ENCODE assay signal across 9 mouse cellular contexts in the genomic region with DNA sequence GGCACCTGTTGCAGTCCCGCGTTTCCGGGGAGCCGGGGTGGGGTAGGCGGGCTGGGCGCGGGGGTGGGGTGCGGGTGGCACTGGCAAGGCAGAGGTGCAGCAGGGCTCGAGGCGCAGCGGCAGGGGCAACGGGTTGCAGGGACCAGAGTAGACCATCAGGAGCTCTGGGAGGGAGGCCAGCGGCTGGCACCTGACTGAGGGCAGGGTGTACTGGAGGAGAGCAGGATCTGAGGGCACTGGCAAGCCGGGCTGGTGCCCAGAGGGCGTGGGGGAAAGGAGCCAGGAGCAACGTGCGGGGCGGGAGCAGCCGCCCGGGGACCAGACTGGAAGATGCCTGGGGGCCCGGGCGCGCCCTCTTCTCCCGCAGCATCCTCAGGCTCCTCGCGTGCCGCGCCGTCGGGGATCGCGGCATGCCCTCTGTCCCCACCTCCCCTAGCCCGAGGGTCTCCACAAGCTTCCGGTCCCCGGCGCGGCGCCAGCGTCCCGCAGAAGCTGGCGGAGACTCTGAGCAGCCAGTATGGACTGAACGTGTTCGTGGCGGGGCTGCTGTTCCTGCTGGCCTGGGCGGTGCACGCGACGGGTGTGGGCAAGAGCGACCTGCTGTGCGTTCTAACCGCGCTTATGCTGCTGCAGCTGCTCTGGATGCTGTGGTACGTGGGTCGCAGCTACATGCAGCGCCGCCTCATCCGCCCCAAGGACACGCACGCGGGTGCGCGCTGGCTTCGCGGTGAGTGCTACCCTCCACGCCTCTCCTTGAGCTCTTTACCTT. TPM values are rescaled to one million over a fixed set of nuclear protein-coding genes. Genes with fewer than 3 reads are reported as not detected.
A peak's percentile ranks its signal among the peaks of the same experiment; 100 is the strongest.
DNase-seq lines count a peak whose midpoint lies in the region; ATAC-seq and TF ChIP-seq lines count a peak whose summit lies in the region.
"Had no signal": no experiment of that assay in that cellular context is flagged by ENCODE, and none has a peak within 500 bp of the region (broad histone marks: within the 10 kb centered on the region; RNA-seq: fewer than 3 reads in every experiment).

No protein-coding gene starts in this region.

- DNase-seq in heart, postnatal 25 days (ENCODE audit: low spot score) = no peak
- peak; percentile 11 for DNase-seq in brain, adult 2 months (ENCODE audit: low read depth, low spot score)
- DNase-seq in forebrain, postnatal 0 days = peak; percentile 17
- no peak for DNase-seq in frontal cortex, postnatal 36 days (ENCODE audit: low spot score in 2 of 2)
- DNase-seq in ovary, postnatal 10 days (ENCODE audit: low spot score) = no peak
- no peak for DNase-seq in cerebellum, postnatal 25 days

- TF ChIP-seq CTCF in forebrain, postnatal 0 days (IDR thresholded peaks at IDR 0.05; ENCODE audit: low read depth) = no peak

- H3K27ac ChIP-seq in heart, embryonic 15.5 days = no peak overlapping the region
- H3K27ac ChIP-seq in forebrain, postnatal 0 days (ENCODE audit: low read depth, low read length) = no peak overlapping the region
- no peak overlapping the region for H3K27ac ChIP-seq in midbrain, embryonic 15.5 days

- H3K4me3 ChIP-seq in heart, embryonic 15.5 days = peak overlapping the region; percentile 33
- peak overlapping the region; percentile 26 for H3K4me3 ChIP-seq in forebrain, postnatal 0 days (ENCODE audit: low read depth, low read length)
- H3K4me3 ChIP-seq in midbrain, embryonic 15.5 days = peak overlapping the region; percentile 38

- H3K36me3 ChIP-seq in heart, embryonic 15.5 days = no peaks in the 10 kb centered on the region
- H3K36me3 ChIP-seq in forebrain, postnatal 0 days (ENCODE audit: insufficient read depth) = no peaks in the 10 kb centered on the region
- no peaks in the 10 kb centered on the region for H3K36me3 ChIP-seq in midbrain, embryonic 15.5 days (replicated peaks)

- ATAC-seq in heart, embryonic 15.5 days (replicated peaks; ENCODE audit: insufficient number of reproducible peaks, insufficient read depth, low FRiP score, low read depth) = no peak
- peak; percentile 52 for ATAC-seq in forebrain, postnatal 0 days
- peak; percentile 59 for ATAC-seq in midbrain, embryonic 15.5 days (replicated peaks)

- no peaks in the 10 kb centered on the region for H3K9me3 ChIP-seq in heart, embryonic 15.5 days (replicated peaks)
- no peaks in the 10 kb centered on the region for H3K9me3 ChIP-seq in forebrain, postnatal 0 days (ENCODE audit: low read length)
- H3K9me3 ChIP-seq in midbrain, embryonic 15.5 days = no peaks in the 10 kb centered on the region

- no peak overlapping the region for H3K9ac ChIP-seq in heart, embryonic 15.5 days
- H3K9ac ChIP-seq in forebrain, postnatal 0 days = peak overlapping the region; percentile 14; the same call in 1 of the 2 replicates
- 0 out of 2 replicates have a peak overlapping the region, but pooled peaks have one; percentile 31 for H3K9ac ChIP-seq in midbrain, embryonic 15.5 days

- WGBS in heart, embryonic 15.5 days = 3% methylated on average over 64 of the region's 65 CpGs
- WGBS in forebrain, postnatal 0 days = 2% methylated on average over 58 of the region's 65 CpGs
- 2% methylated on average over 64 of the region's 65 CpGs for WGBS in midbrain, embryonic 15.5 days

- H3K4me2 ChIP-seq in heart, embryonic 15.5 days = peak overlapping the region; percentile 54
- H3K4me2 ChIP-seq in forebrain, postnatal 0 days (ENCODE audit: low read depth) = peak overlapping the region; percentile 49
- peak overlapping the region; percentile 66 for H3K4me2 ChIP-seq in midbrain, embryonic 15.5 days

- peaks cover 72% of the 10 kb centered on the region for H3K27me3 ChIP-seq in heart, embryonic 15.5 days
- peaks cover 64% of the 10 kb centered on the region for H3K27me3 ChIP-seq in forebrain, postnatal 0 days (ENCODE audit: insufficient read depth, low read length)
- peaks cover 60% of the 10 kb centered on the region for H3K27me3 ChIP-seq in midbrain, embryonic 15.5 days (replicated peaks)

- H3K4me1 ChIP-seq in heart, embryonic 15.5 days (replicated peaks) = peaks cover 15% of the 10 kb centered on the region
- H3K4me1 ChIP-seq in forebrain, postnatal 0 days (ENCODE audit: insufficient read depth) = no peaks in the 10 kb centered on the region
- H3K4me1 ChIP-seq in midbrain, embryonic 15.5 days = peaks cover 23% of the 10 kb centered on the region

- intact Hi-C loops in heart, postnatal 25 days (cut with DNase I) = no loop called here

RNA-seq across cellular contexts. Expression of a gene that starts 1.5 kb away (rescaled TPM):
- polyA plus RNA-seq in heart, embryonic 15.5 days (2015; fragmentation: Nextera tagmentation; extraction: Ambion mirVana) = not detected in 2 replicates
- total RNA-seq in heart, postnatal 25 days (2021) = under 1 TPM; 0.36 to 0.78 TPM
- total RNA-seq in forebrain, postnatal 0 days (2014; rRNA removed) = not detected in 2 replicates
- not detected in 2 replicates for polyA plus RNA-seq in forebrain, postnatal 0 days (2015; fragmentation: Nextera tagmentation; extraction: Ambion mirVana)
- polyA plus RNA-seq in midbrain, embryonic 15.5 days (2015; fragmentation: Nextera tagmentation; extraction: Ambion mirVana) = 0.06 TPM in 1 of 2 replicates, not detected in the other

RNA-seq across cellular contexts. Expression of a gene that starts 17.3 kb away (rescaled TPM):
- polyA plus RNA-seq in heart, embryonic 15.5 days (2015; fragmentation: Nextera tagmentation; extraction: Ambion mirVana) = 41.1 and 42.9 TPM in 2 replicates
- 10 to 100 TPM; 12.5 to 14.3 TPM for total RNA-seq in heart, postnatal 25 days (2021)
- 96.9 and 99.0 TPM in 2 replicates for total RNA-seq in forebrain, postnatal 0 days (2014; rRNA removed)
- 105 and 106 TPM in 2 replicates for polyA plus RNA-seq in forebrain, postnatal 0 days (2015; fragmentation: Nextera tagmentation; extraction: Ambion mirVana)
- 88.4 and 90.4 TPM in 2 replicates for polyA plus RNA-seq in midbrain, embryonic 15.5 days (2015; fragmentation: Nextera tagmentation; extraction: Ambion mirVana)

RNA-seq across cellular contexts. Expression of a gene that starts 41.9 kb away (rescaled TPM):
- not detected in 2 replicates for polyA plus RNA-seq in heart, embryonic 15.5 days (2015; fragmentation: Nextera tagmentation; extraction: Ambion mirVana)
- not detected for total RNA-seq in heart, postnatal 25 days (2021)
- total RNA-seq in forebrain, postnatal 0 days (2014; rRNA removed) = 0.69 and 2.9 TPM in 2 replicates
- 0.74 and 1.3 TPM in 2 replicates for polyA plus RNA-seq in forebrain, postnatal 0 days (2015; fragmentation: Nextera tagmentation; extraction: Ambion mirVana)
- polyA plus RNA-seq in midbrain, embryonic 15.5 days (2015; fragmentation: Nextera tagmentation; extraction: Ambion mirVana) = 0.66 and 0.76 TPM in 2 replicates
- total RNA-seq: heart, postnatal 10 days had no signal

RNA-seq across cellular contexts. Expression of a gene that starts 57.0 kb away (rescaled TPM):
- 42.4 and 46.1 TPM in 2 replicates for polyA plus RNA-seq in heart, embryonic 15.5 days (2015; fragmentation: Nextera tagmentation; extraction: Ambion mirVana)
- 10 to 100 TPM; 14.4 to 15.8 TPM for total RNA-seq in heart, postnatal 25 days (2021)
- 14.0 and 27.1 TPM in 2 replicates for total RNA-seq in forebrain, postnatal 0 days (2014; rRNA removed)
- polyA plus RNA-seq in forebrain, postnatal 0 days (2015; fragmentation: Nextera tagmentation; extraction: Ambion mirVana) = 40.5 and 41.8 TPM in 2 replicates
- polyA plus RNA-seq in midbrain, embryonic 15.5 days (2015; fragmentation: Nextera tagmentation; extraction: Ambion mirVana) = 40.5 and 40.7 TPM in 2 replicates

RNA-seq across cellular contexts. Expression of a gene that starts 57.0 kb away (rescaled TPM):
- polyA plus RNA-seq in heart, embryonic 15.5 days (2015; fragmentation: Nextera tagmentation; extraction: Ambion mirVana) = 7.0 and 8.4 TPM in 2 replicates
- total RNA-seq in heart, postnatal 25 days (2021) = 1 to 10 TPM; 3.7 to 4.0 TPM
- total RNA-seq in forebrain, postnatal 0 days (2014; rRNA removed) = 32.3 and 40.5 TPM in 2 replicates
- polyA plus RNA-seq in forebrain, postnatal 0 days (2015; fragmentation: Nextera tagmentation; extraction: Ambion mirVana) = 10.3 and 13.9 TPM in 2 replicates
- polyA plus RNA-seq in midbrain, embryonic 15.5 days (2015; fragmentation: Nextera tagmentation; extraction: Ambion mirVana) = 24.4 and 24.9 TPM in 2 replicates

Comparison
In these comparisons a context has a peak if more than half of its experiments do, and no peak if none do; other contexts are left out.
1. DNase-seq: peak in brain, adult 2 months (single experiment) and forebrain, postnatal 0 days (single experiment); none in heart, postnatal 25 days (single experiment), frontal cortex, postnatal 36 days (0 of 2), ovary, postnatal 10 days (single experiment) and cerebellum, postnatal 25 days (0 of 2).
2. Peak in every context shown above with its lines, with median percentiles within 50 percentile points of each other: H3K4me2 ChIP-seq and H3K4me3 ChIP-seq.